Mouse (Mus musculus): ENCODE results near the gene Luc7l3.

GRCm38 (mm10) chr11:94317014-94317413, 4.8 kb downstream of the Luc7l3 start:
- TF ChIP-seq MAX (IDR thresholded peaks at IDR 0.05), result no peak
- TF ChIP-seq CTCF (IDR thresholded peaks at IDR 0.05; ENCODE audit: control insufficient read depth, insufficient read depth, insufficient read length), result no peak
- TF ChIP-seq CEBPB (IDR thresholded peaks at IDR 0.05; ENCODE audit: low read depth), result no peak
- no peak for TF ChIP-seq MYOG (IDR thresholded peaks at IDR 0.05; ENCODE audit: control insufficient read depth, extremely low read depth, insufficient read length)
- no peak for TF ChIP-seq USF1 (IDR thresholded peaks at IDR 0.05; ENCODE audit: low read depth)
- TF ChIP-seq MYOD1 (IDR thresholded peaks at IDR 0.05; ENCODE audit: control insufficient read depth, insufficient read length, low read depth), result no peak
- no peak for TF ChIP-seq FOSL1 (IDR thresholded peaks at IDR 0.05; ENCODE audit: insufficient read depth, low read length, poor library complexity, severe bottlenecking)
